Mouse (Mus musculus): ENCODE data around the gene Gzmd. TPM values are rescaled to one million over a fixed set of nuclear protein-coding genes. Genes with fewer than 3 reads are reported as not detected.
"Not testable (repeated sequence)": the region's sequence is repeated elsewhere in the genome, so short reads cannot be mapped to it uniquely, and the experiment has no call there.

Gzmd gene
- polyA plus RNA-seq (2012; rRNA removed): not detected in 2 replicates

- not testable (repeated sequence) for H3K27ac ChIP-seq (ENCODE audit: insufficient read depth, low read length); H3K4me3 ChIP-seq (ENCODE audit: insufficient read depth, low read length); H3K4me1 ChIP-seq (ENCODE audit: control insufficient read depth, insufficient read depth, low read length)
These were observed at the start of gene Gzmd for GRCm38 (mm10) chr14:56132508-56132907. TSS of gene Gzmd (minus strand) at chr14:56132608.

GRCm38 (mm10) chr14:56177651-56178050, 45.2 kb upstream of the Gzmd start:
- 0 out of 2 replicates have a peak, but pooled peaks have one; percentile 21 for TF ChIP-seq CTCF (IDR thresholded peaks at IDR 0.05; ENCODE audit: extremely low read depth, insufficient read depth, low read length)
- H3K4me1 ChIP-seq (ENCODE audit: control insufficient read depth, insufficient read depth, low read length); H3K4me3 ChIP-seq (ENCODE audit: insufficient read depth, low read length); H3K27ac ChIP-seq (ENCODE audit: insufficient read depth, low read length): not testable (repeated sequence)

DNA sequence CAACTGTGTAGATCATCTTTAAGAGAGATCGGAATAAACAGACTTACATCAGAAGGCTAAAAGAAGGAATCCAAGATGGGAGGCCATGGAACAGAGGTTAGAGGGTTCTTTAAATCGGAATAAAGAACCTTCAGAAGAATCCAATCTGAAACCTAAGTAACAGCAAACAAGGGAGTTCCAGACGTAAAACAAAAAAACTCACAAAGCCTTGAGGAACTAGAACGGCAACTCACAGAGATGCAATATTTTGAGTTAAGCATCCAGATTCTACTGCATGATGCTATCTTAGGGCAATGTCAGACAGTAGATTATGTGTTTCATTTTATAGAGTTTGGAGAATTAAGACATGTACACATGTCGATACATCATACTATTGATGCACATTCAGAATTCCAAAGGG, 42.1 kb upstream of the Gzmd start, which contains the start of gene Gzmn:
TSS of gene Gzmn (minus strand) at position 101 of the 400 bp plus-strand sequence.
- no peak for TF ChIP-seq CTCF (IDR thresholded peaks at IDR 0.05; ENCODE audit: extremely low read depth, insufficient read depth, low read length)
- no peak for TF ChIP-seq POLR2A (IDR thresholded peaks at IDR 0.05; ENCODE audit: extremely low read depth, insufficient read depth, low read length)
- H3K4me3 ChIP-seq (ENCODE audit: insufficient read depth, low read length): no peak within 1 kb of the TSS
- H3K27ac ChIP-seq (ENCODE audit: insufficient read depth, low read length): no peak within 1 kb of the TSS
- H3K4me1 ChIP-seq (ENCODE audit: control insufficient read depth, insufficient read depth, low read length): no peaks in the 10 kb centered on the region

DNA sequence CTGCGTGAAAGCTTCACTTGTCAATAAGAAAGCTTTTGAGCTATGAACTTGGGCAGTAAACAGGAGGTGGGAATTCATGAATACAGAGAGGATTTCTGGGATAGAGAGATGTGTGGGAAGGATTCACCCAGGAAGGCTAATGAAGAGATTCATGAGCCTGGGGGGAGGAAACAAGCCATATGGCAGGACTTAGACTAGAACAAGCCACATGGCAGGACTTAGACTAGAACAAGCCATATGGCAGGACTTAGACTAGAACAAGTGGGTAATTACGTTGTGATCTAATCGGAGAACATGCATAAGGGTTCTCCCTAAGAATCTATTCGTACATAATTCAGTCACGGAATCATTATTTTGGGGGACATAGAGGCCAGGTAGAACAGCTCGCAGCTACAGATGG, 41.0 kb upstream of the Gzmd start:
- Histone ChIP-seq H3K27ac (ENCODE audit: insufficient read depth, low read length) (no peak overlapping the region), H3K4me1 (ENCODE audit: control insufficient read depth, insufficient read depth, low read length) (0 out of 2 replicates have a peak, but pooled peaks cover under 1% of the 10 kb centered on the region), H3K4me3 (ENCODE audit: insufficient read depth, low read length) (no peak overlapping the region)
- TF ChIP-seq POLR2A (IDR thresholded peaks at IDR 0.05; ENCODE audit: extremely low read depth, insufficient read depth, low read length): no peak
- no peak for TF ChIP-seq CTCF (IDR thresholded peaks at IDR 0.05; ENCODE audit: extremely low read depth, insufficient read depth, low read length)

- H3K27ac ChIP-seq (ENCODE audit: insufficient read depth, low read length): no peak overlapping the region
- TF ChIP-seq POLR2A (IDR thresholded peaks at IDR 0.05; ENCODE audit: extremely low read depth, insufficient read depth, low read length) (no peak), CTCF (IDR thresholded peaks at IDR 0.05; ENCODE audit: extremely low read depth, insufficient read depth, low read length) (no peak)
- H3K4me1 ChIP-seq (ENCODE audit: control insufficient read depth, insufficient read depth, low read length): peaks cover 2% of the 10 kb centered on the region; the same call in 1 of the 2 replicates
- no peak overlapping the region for H3K4me3 ChIP-seq (ENCODE audit: insufficient read depth, low read length)
These were observed 40.3 kb upstream of the Gzmd start for GRCm38 (mm10) chr14:56172744-56173143.

GRCm38 (mm10) chr14:56168009-56168408, 35.6 kb upstream of the Gzmd start:
- TF ChIP-seq POLR2A (IDR thresholded peaks at IDR 0.05; ENCODE audit: extremely low read depth, insufficient read depth, low read length) (no peak), CTCF (IDR thresholded peaks at IDR 0.05; ENCODE audit: extremely low read depth, insufficient read depth, low read length) (no peak)
- Histone ChIP-seq H3K4me3 (ENCODE audit: insufficient read depth, low read length) (no peak overlapping the region), H3K27ac (ENCODE audit: insufficient read depth, low read length) (no peak overlapping the region), H3K4me1 (ENCODE audit: control insufficient read depth, insufficient read depth, low read length) (peaks cover 2% of the 10 kb centered on the region; the same call in 1 of the 2 replicates)

DNA sequence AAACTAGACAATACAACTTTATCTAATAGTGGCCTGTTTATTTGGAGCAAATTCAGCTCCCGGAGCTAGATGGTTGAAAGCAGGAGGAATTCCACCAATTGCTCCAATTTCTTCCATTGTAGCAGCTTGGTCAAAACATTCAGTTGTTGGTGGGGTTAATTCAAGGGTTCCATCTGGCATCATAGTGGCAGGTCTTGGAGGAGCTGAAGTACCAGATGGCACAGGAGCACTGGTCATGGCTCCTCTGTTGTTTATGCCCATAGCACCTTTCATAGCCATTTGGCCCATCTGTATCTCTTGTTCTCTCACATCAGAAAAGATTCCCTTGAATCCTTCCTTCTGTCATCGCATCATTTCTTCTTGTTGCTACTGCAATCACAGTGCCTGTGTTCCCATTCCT, 29.7 kb upstream of the Gzmd start:
- H3K27ac ChIP-seq (ENCODE audit: insufficient read depth, low read length): no peak overlapping the region
- H3K4me1 ChIP-seq (ENCODE audit: control insufficient read depth, insufficient read depth, low read length): no peaks in the 10 kb centered on the region
- TF ChIP-seq POLR2A (IDR thresholded peaks at IDR 0.05; ENCODE audit: extremely low read depth, insufficient read depth, low read length): no peak
- no peak for TF ChIP-seq CTCF (IDR thresholded peaks at IDR 0.05; ENCODE audit: extremely low read depth, insufficient read depth, low read length)
- no peak overlapping the region for H3K4me3 ChIP-seq (ENCODE audit: insufficient read depth, low read length)

DNA sequence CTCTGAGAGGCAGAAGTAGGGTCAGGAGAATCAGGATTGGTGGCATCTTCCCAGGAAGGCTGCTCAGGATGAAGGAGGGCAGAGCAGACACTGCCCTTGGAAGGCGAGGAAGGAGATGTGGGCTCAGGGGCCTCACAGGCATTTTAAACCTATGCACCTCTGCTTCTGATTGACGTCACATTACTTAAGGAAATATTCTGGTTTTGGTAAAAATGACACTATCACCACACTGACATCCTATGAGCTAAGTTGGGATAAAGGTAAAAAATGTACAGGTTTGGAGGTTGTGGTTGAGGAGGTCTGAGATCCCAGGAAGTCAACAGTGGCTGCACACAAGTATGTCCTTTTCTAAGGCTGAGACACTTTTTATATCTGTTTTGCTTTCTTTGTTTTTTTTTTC, 27.1 kb upstream of the Gzmd start, which contains the start of gene Gzmg:
TSS of gene Gzmg (minus strand) at position 101 of the 400 bp plus-strand sequence.
- not testable (repeated sequence) for H3K4me1 ChIP-seq (ENCODE audit: control insufficient read depth, insufficient read depth, low read length); H3K4me3 ChIP-seq (ENCODE audit: insufficient read depth, low read length); H3K27ac ChIP-seq (ENCODE audit: insufficient read depth, low read length)

DNA sequence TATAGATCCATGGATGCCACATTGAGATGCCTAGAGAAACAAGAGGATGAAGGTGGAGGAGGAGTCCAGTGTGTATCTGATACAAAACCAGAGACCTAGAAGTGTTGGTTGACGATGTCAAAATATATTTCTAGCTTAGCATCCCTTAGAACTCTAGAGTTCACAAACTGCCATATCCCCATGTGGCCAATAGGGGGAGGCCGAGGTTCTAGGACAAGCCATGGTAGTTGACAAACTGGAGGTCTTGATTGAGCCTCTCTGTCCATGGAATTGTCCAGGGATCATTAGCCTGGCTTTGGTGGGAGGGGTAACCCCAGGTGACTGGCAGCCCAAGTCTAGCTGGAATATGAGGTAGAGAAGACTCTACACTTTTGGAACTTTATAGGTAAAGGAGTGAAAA, 22.9 kb upstream of the Gzmd start:
- Histone ChIP-seq H3K4me1 (ENCODE audit: control insufficient read depth, insufficient read depth, low read length) (no peaks in the 10 kb centered on the region), H3K27ac (ENCODE audit: insufficient read depth, low read length) (no peak overlapping the region), H3K4me3 (ENCODE audit: insufficient read depth, low read length) (no peak overlapping the region)
- TF ChIP-seq POLR2A (IDR thresholded peaks at IDR 0.05; ENCODE audit: extremely low read depth, insufficient read depth, low read length) (no peak), CTCF (IDR thresholded peaks at IDR 0.05; ENCODE audit: extremely low read depth, insufficient read depth, low read length) (0 out of 2 replicates have a peak, but pooled peaks have one; percentile 6)

GRCm38 (mm10) chr14:56133675-56134074, 1.3 kb upstream of the Gzmd start:
- not testable (repeated sequence) for H3K4me1 ChIP-seq (ENCODE audit: control insufficient read depth, insufficient read depth, low read length); H3K27ac ChIP-seq (ENCODE audit: insufficient read depth, low read length); H3K4me3 ChIP-seq (ENCODE audit: insufficient read depth, low read length)

- Histone ChIP-seq H3K4me3 (ENCODE audit: insufficient read depth, low read length) (no peak overlapping the region), H3K27ac (ENCODE audit: insufficient read depth, low read length) (no peak overlapping the region), H3K4me1 (ENCODE audit: control insufficient read depth, insufficient read depth, low read length) (no peaks in the 10 kb centered on the region)
- TF ChIP-seq CTCF (IDR thresholded peaks at IDR 0.05; ENCODE audit: extremely low read depth, insufficient read depth, low read length) (no peak), POLR2A (IDR thresholded peaks at IDR 0.05; ENCODE audit: extremely low read depth, insufficient read depth, low read length) (no peak)
These were observed 4.1 kb downstream of the Gzmd start for GRCm38 (mm10) chr14:56128341-56128740.
